Mouse (Mus musculus) liver, embryonic 13.5 days (tissue): Measurements from ENCODE around the gene Cd36. TPM values are rescaled to one million over a fixed set of nuclear protein-coding genes. Genes with fewer than 3 reads are reported as not detected.
A peak's percentile ranks its signal among the peaks of the same experiment; 100 is the strongest.

Source experiments
- ATAC-seq: fragments of 200-750 bp; cut with Nextera tagmentation; 2 replicates; pipeline ENCODE4 v1.8.0; 2017; ENCODE audit warnings: low read depth, mild to moderate bottlenecking, moderate number of reproducible peaks, moderate library complexity
- DNase-seq: peaks from one replicate; pipeline ENCODE4 v3.0.0; 2022
- H3K27ac ChIP-seq: fragments of 300-500 bp; sonication (generic); 2 replicates; pipeline ENCODE4 v1.5.1; 2015; ENCODE audit warnings: moderate library complexity, mild to moderate bottlenecking, inconsistent platforms
- H3K27me3 ChIP-seq: fragments of 300-500 bp; sonication (generic); 2 replicates; pipeline ENCODE4 v1.6.1; 2015; ENCODE audit warnings: mild to moderate bottlenecking, inconsistent platforms
- H3K36me3 ChIP-seq: fragments of 300-500 bp; sonication (generic); 2 replicates; pipeline ENCODE4 v1.6.1; 2015; ENCODE audit warnings: mild to moderate bottlenecking, inconsistent platforms
- H3K4me1 ChIP-seq: fragments of 300-500 bp; sonication (generic); replicated peaks from 2 replicates; pipeline ENCODE4 v1.6.1; 2015; ENCODE audit warnings: inconsistent platforms
- H3K4me2 ChIP-seq: fragments of 300-500 bp; sonication (generic); 2 replicates; pipeline ENCODE4 v1.6.1; 2015; ENCODE audit warnings: inconsistent platforms, mild to moderate bottlenecking, moderate library complexity
- H3K4me3 ChIP-seq: fragments of 300-500 bp; sonication (generic); replicated peaks from 2 replicates; pipeline ENCODE4 v1.5.1; 2015; ENCODE audit warnings: mild to moderate bottlenecking, inconsistent platforms
- H3K9ac ChIP-seq: fragments of 300-500 bp; sonication (generic); 2 replicates; pipeline ENCODE4 v1.6.1; 2015; ENCODE audit warnings: mild to moderate bottlenecking, inconsistent platforms
- H3K9me3 ChIP-seq: fragments of 300-500 bp; sonication (generic); replicated peaks from 2 replicates; pipeline ENCODE4 v1.6.1; 2016; ENCODE audit warnings: inconsistent platforms
- WGBS: fragments of 180-500 bp; shearing (Covaris S2); methylation state at CpG from one replicate; pipeline ENCODE4 v1.1.7; 2015; ENCODE audit not compliant: insufficient replicate concordance; 5-methylcytosine and 5-hydroxymethylcytosine counted together
- polyA plus RNA-seq: library from polyadenylated mRNA; unstranded; fragments of >200 nt; fragmentation: Nextera tagmentation; extraction: Ambion mirVana; gene quantifications from 2 replicates; pipeline ENCODE4 v1.2.1, GENCODE M21; 2015

Cd36 gene
- polyA plus RNA-seq, 1 experiment from 2014 or later = 16.0 TPM

DNA sequence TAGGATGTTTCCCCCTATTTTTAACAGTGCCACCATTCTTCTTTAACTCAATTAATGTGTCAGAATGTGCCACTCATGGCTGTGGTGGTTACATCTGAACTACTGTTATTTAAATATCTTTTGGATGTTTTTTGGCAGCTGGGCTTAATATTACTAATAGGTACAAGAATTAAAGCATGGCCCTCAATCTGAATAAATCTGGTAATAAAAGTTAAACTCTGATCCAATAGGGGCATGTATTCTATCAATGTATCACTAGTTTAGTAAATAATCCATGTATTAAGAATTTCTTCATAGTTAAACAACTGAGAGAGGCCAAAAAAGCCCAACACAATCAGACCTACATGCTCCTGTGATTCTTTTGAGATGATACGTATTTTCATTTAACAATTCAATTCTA, 690 bp upstream of the Cd36 start:
- H3K4me3 ChIP-seq = no peak overlapping the region
- WGBS = 75% methylated on average over 1 of the region's 1 CpGs

DNA sequence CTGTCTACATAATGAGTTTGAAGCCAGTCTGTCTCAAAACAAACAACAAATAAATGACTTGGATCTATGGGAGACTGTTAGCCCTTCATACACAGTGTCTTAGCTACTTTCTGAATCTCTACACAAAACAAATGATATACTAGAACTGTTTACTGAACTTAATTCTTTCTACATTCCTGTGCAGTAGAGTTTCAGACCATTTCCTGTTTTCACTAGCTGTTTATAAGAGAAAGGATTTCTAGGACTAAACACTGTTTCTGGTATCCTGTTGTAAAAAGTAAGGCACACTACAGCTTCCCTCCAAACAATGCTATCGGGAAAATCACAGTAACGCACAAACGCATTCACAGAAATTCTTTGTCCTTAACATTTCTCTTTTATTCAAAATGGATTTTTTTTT, 2.2 kb downstream of the Cd36 start:
- H3K9ac ChIP-seq = no peak overlapping the region
- H3K27me3 ChIP-seq = no peaks in the 10 kb centered on the region
- no peak for ATAC-seq
- H3K36me3 ChIP-seq = no peaks in the 10 kb centered on the region
- no peak overlapping the region for H3K27ac ChIP-seq
- no peak overlapping the region for H3K4me3 ChIP-seq
- no peaks in the 10 kb centered on the region for H3K9me3 ChIP-seq
- DNase-seq = no peak
- 0 out of 2 replicates have a peak, but pooled peaks cover 2% of the 10 kb centered on the region for H3K4me1 ChIP-seq
- WGBS = 72% methylated on average over 3 of the region's 3 CpGs
- no peak overlapping the region for H3K4me2 ChIP-seq

More for the DNA sequence above, 690 bp upstream of the Cd36 start:
- Histone ChIP-seq H3K4me2 (no peak overlapping the region), H3K36me3 (no peaks in the 10 kb centered on the region), H3K27ac (no peak overlapping the region), H3K9ac (no peak overlapping the region), H3K4me1 (no peaks in the 10 kb centered on the region), H3K9me3 (no peaks in the 10 kb centered on the region), H3K27me3 (no peaks in the 10 kb centered on the region)
- no peak for DNase-seq
- no peak for ATAC-seq

DNA sequence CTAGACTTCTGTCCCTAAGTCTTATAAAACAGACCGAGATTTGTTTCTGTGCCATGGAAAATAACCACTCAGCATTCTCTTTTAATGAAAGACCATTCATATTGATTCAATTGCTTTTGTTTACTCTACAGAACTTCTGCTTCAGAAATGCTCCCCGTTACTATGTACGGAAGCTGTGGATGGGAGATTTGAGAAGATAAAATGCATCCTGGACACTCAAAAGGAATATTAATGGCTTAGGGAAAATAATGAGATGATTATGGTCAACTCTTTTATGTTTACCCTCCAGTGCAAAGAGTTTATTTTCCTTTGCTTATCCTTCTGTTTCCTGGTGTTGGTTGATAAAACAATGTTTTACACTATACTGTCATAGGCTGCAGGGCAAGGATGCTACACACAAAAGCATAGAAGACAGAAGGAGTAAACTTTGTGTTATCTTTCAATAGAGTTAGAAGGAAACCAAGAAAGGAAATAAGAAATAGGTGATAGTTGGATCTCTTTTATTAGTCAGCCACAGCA, 5.2 kb downstream of the Cd36 start:
- Histone ChIP-seq H3K36me3 (no peaks in the 10 kb centered on the region), H3K9ac (no peak overlapping the region), H3K27ac (no peak overlapping the region), H3K9me3 (no peaks in the 10 kb centered on the region), H3K4me2 (no peak overlapping the region), H3K27me3 (no peaks in the 10 kb centered on the region), H3K4me3 (no peak overlapping the region), H3K4me1 (peaks cover 10% of the 10 kb centered on the region; the same call in 1 of the 2 replicates)
- DNase-seq (no peak), ATAC-seq (no peak)
- 67% methylated on average over 3 of the region's 3 CpGs for WGBS

- ATAC-seq (no peak), DNase-seq (no peak)
- Histone ChIP-seq H3K4me1 (peaks cover 17% of the 10 kb centered on the region; the same call in 1 of the 2 replicates), H3K9me3 (no peaks in the 10 kb centered on the region), H3K27me3 (no peaks in the 10 kb centered on the region), H3K4me3 (no peak overlapping the region), H3K36me3 (no peaks in the 10 kb centered on the region), H3K27ac (no peak overlapping the region), H3K9ac (no peak overlapping the region), H3K4me2 (no peak overlapping the region)
- 51% methylated on average over 2 of the region's 2 CpGs for WGBS
These were observed 7.1 kb downstream of the Cd36 start for GRCm38 (mm10) chr5:17881542-17881896.

DNA sequence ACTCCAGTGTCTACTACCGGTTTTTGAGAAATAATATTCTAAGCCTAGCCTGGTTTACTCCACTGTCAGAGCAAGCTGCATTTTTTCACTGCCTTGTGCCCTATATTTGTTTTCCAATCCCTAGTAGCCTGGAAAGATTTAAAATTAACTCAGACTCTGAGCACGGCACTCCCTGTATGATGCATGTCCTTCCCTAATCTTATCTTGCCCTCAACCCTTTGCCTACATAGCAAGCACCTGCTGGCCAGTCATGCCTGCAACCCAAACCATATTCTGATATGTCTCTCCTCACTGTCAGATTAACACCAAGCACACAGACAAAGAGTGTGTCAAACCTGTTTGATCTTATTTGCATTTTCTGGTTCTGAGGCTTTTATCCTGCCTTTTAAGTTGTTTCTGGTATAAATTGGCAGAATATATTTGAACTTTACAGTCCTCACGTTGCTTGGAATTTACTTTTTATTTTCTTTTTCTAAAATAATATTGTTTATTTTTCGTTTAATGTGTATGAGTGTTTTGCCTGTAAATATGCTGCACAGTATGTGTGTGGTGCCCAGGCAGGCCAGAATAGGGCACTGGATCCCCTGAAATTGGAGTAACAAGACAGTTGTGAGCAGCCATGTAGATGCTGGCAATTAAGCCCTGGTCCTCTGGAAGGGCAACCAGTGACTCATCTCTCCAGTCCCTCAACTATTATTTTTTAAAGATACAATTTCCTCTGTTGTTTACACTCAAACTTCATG, 7.6 kb downstream of the Cd36 start:
- DNase-seq (no peak), ATAC-seq (peak; percentile 88)
- Histone ChIP-seq H3K4me2 (no peak overlapping the region), H3K27ac (no peak overlapping the region), H3K9me3 (no peaks in the 10 kb centered on the region), H3K36me3 (no peaks in the 10 kb centered on the region), H3K9ac (no peak overlapping the region), H3K27me3 (no peaks in the 10 kb centered on the region), H3K4me1 (peaks cover 17% of the 10 kb centered on the region; the same call in 1 of the 2 replicates), H3K4me3 (no peak overlapping the region)
- 47% methylated on average over 4 of the region's 4 CpGs for WGBS

DNA sequence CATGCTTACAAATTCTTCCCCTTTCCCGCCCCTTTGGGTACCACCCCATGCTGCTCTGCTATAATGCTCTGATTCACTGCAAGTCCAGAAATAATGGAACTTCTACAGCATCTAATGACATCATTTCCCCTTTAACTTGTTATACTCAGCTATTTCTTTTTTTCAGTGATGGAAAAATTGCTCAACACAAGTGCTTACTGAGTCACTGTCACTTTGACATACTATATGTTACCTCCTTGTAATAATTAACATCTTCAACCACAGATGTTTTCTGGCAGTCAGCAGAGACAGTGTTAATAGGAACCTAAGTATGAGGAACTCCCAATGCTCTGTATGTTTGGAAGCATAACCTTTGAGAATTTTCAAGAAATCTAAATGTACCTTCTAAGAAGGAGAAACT, 8.7 kb downstream of the Cd36 start:
- no peak overlapping the region for H3K4me3 ChIP-seq
- H3K4me1 ChIP-seq = peaks cover 17% of the 10 kb centered on the region; the same call in 1 of the 2 replicates
- ATAC-seq (no peak), DNase-seq (no peak)
- 58% methylated on average over 1 of the region's 1 CpGs for WGBS
- H3K27me3 ChIP-seq = no peaks in the 10 kb centered on the region
- H3K9me3 ChIP-seq = no peaks in the 10 kb centered on the region
- no peaks in the 10 kb centered on the region for H3K36me3 ChIP-seq
- no peak overlapping the region for H3K9ac ChIP-seq
- H3K4me2 ChIP-seq = no peak overlapping the region
- H3K27ac ChIP-seq = no peak overlapping the region

DNA sequence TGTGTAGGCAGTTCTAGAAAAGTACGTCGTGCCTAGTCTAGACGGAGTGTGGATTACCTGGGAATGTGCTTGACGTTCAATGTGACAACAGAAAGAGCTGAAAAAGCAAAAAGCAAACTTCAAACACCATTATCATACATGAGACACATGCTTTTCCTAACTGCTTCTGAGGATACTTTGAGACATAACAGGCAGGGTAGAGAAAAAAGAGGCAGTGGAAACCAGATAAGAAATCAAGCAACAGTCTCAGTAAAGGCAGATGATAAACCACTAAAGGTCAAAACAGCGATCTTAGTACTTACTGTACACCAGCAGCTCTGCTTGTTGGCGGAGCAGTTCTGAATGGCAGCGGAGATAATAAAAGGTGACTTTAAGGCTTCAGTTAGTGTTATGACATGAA, 11.6 kb downstream of the Cd36 start:
- H3K36me3 ChIP-seq = no peaks in the 10 kb centered on the region
- DNase-seq = no peak
- no peak overlapping the region for H3K9ac ChIP-seq
- H3K4me1 ChIP-seq = peaks cover 17% of the 10 kb centered on the region; the same call in 1 of the 2 replicates
- WGBS = 39% methylated on average over 7 of the region's 7 CpGs
- H3K4me2 ChIP-seq = no peak overlapping the region
- H3K4me3 ChIP-seq = no peak overlapping the region
- H3K27me3 ChIP-seq = no peaks in the 10 kb centered on the region
- H3K9me3 ChIP-seq = no peaks in the 10 kb centered on the region
- peak; percentile 77 for ATAC-seq
- H3K27ac ChIP-seq = no peak overlapping the region

GRCm38 (mm10) chr5:17876637-17877036, 12.0 kb downstream of the Cd36 start:
- Histone ChIP-seq H3K4me2 (no peak overlapping the region), H3K27ac (no peak overlapping the region), H3K9ac (no peak overlapping the region), H3K4me1 (peaks cover 17% of the 10 kb centered on the region; the same call in 1 of the 2 replicates), H3K27me3 (no peaks in the 10 kb centered on the region), H3K4me3 (no peak overlapping the region), H3K36me3 (no peaks in the 10 kb centered on the region), H3K9me3 (no peaks in the 10 kb centered on the region)
- DNase-seq (no peak), ATAC-seq (no peak)
- WGBS = 25% methylated on average over 3 of the region's 3 CpGs

DNA sequence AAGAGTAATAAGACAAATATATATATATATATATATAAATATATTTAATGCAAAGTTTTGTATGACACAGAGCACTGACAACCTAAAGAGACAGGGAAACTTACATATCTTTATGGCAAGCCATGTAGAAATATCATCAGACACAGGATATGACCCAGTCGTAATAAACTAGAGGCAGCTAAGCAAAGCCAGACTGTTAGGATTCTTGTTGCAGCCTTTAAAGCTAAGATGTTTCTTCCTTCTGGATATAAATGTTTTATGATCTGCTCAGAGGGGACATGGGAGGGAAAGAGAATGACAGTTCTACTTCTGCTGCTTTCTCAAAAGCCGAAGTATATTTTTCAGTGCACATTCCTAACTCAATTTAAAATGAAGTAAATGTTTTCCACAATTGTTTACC, 14.3 kb downstream of the Cd36 start:
- H3K4me2 ChIP-seq = no peak overlapping the region
- no peaks in the 10 kb centered on the region for H3K36me3 ChIP-seq
- H3K9me3 ChIP-seq = no peaks in the 10 kb centered on the region
- no peak for ATAC-seq
- no peak overlapping the region for H3K27ac ChIP-seq
- DNase-seq = no peak
- no peaks in the 10 kb centered on the region for H3K27me3 ChIP-seq
- no peak overlapping the region for H3K4me3 ChIP-seq
- H3K4me1 ChIP-seq = peaks cover 7% of the 10 kb centered on the region; the same call in 1 of the 2 replicates
- H3K9ac ChIP-seq = no peak overlapping the region
- 73% methylated on average over 2 of the region's 2 CpGs for WGBS

- Histone ChIP-seq H3K27me3 (no peaks in the 10 kb centered on the region), H3K9me3 (no peaks in the 10 kb centered on the region), H3K4me3 (no peak overlapping the region), H3K27ac (no peak overlapping the region), H3K36me3 (no peaks in the 10 kb centered on the region), H3K4me1 (no peaks in the 10 kb centered on the region), H3K9ac (no peak overlapping the region), H3K4me2 (no peak overlapping the region)
- no peak for ATAC-seq
- DNase-seq = no peak
These were observed 23.2 kb downstream of the Cd36 start for GRCm38 (mm10) chr5:17865432-17865831.

DNA sequence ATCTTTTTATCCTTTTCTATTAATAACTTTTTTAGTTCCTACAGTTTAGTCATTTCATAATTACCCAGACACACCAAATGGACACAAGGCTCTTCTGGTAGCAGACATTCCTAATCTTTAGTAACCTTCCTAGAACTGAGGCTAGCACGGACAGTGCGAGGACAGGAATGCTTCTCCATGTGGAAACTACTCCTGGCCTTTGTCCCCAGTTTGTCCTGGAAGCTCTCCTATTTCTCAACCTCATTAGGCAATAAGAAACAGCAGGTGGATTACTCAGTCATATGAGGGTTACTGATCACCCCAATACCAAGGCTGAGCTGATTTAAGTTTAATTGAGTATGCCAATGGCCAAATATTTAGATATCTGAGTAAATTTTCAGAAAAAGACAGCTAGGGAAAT, 25.5 kb downstream of the Cd36 start:
- no peak overlapping the region for H3K4me2 ChIP-seq
- H3K36me3 ChIP-seq = no peaks in the 10 kb centered on the region
- H3K27ac ChIP-seq = no peak overlapping the region
- H3K9me3 ChIP-seq = no peaks in the 10 kb centered on the region
- ATAC-seq (no peak), DNase-seq (no peak)
- H3K4me1 ChIP-seq = no peaks in the 10 kb centered on the region
- 82% methylated on average over 2 of the region's 2 CpGs for WGBS
- H3K4me3 ChIP-seq = no peak overlapping the region
- H3K9ac ChIP-seq = no peak overlapping the region
- no peaks in the 10 kb centered on the region for H3K27me3 ChIP-seq

DNA sequence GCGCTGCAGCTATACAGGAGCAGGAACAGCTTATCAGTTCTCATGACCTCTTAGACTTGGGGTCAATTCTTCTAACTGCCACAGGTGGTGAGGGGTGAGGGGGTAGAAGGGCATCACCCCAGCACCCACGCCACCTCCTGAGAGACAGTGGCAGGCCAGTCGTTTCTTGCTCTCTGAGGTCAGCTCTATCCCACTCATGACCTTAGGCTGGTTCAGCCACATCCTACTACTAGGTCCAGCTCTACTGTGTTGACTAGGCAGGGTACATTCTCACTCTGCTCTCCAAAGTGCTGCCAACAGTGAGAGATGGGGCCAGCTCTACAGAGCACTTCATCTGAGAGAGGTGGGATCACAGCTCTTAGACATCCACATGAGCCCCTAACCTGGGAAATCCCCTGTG, 30.2 kb downstream of the Cd36 start:
- no peak overlapping the region for H3K4me3 ChIP-seq
- H3K36me3 ChIP-seq = no peaks in the 10 kb centered on the region
- ATAC-seq (0 out of 2 replicates have a peak, but pooled peaks have one; percentile 43), DNase-seq (no peak)
- H3K9me3 ChIP-seq = no peaks in the 10 kb centered on the region
- no peaks in the 10 kb centered on the region for H3K4me1 ChIP-seq
- H3K27ac ChIP-seq = no peak overlapping the region
- no peak overlapping the region for H3K4me2 ChIP-seq
- no peaks in the 10 kb centered on the region for H3K27me3 ChIP-seq
- H3K9ac ChIP-seq = no peak overlapping the region
- WGBS = 66% methylated on average over 3 of the region's 3 CpGs
